18 mouse cellular contexts compared by ENCODE assay signal in genomic region chr4:67646090-67646489, GRCm38 (mm10).
DNase-seq lines count a peak whose midpoint lies in the region; ATAC-seq lines count a peak whose summit lies in the region.
"Had no signal": no experiment of that assay in that cellular context is flagged by ENCODE, and none has a peak within 500 bp of the region (broad histone marks: within the 10 kb centered on the region; RNA-seq: fewer than 3 reads in every experiment).

No protein-coding gene starts in this region.

- WGBS in midbrain, embryonic 16.5 days = 55% methylated on average over 2 of the region's 2 CpGs

- H3K9me3 ChIP-seq in midbrain, embryonic 16.5 days (replicated peaks; ENCODE audit: control insufficient read depth, low read length, poor library complexity, severe bottlenecking) = no peaks in the 10 kb centered on the region; the same call in 1 of the 2 replicates
- H3K9me3 ChIP-seq: embryonic facial prominence, embryonic 12.5 days; forebrain, embryonic 15.5 days; heart, embryonic 10.5 days; hindbrain, embryonic 13.5 days had no signal

- H3K4me2 ChIP-seq in midbrain, embryonic 16.5 days (ENCODE audit: low read length) = no peak overlapping the region
- H3K4me2 ChIP-seq: embryonic facial prominence, embryonic 12.5 days; forebrain, embryonic 15.5 days; hindbrain, embryonic 13.5 days had no signal

- H3K4me3 ChIP-seq in midbrain, embryonic 16.5 days (ENCODE audit: low read depth, low read length) = no peak overlapping the region
- H3K4me3 ChIP-seq: embryonic facial prominence, embryonic 12.5 days; forebrain, embryonic 15.5 days; heart, embryonic 10.5 days; hindbrain, embryonic 13.5 days had no signal

- H3K27ac ChIP-seq in midbrain, embryonic 16.5 days (ENCODE audit: low read length) = no peak overlapping the region
- H3K27ac ChIP-seq: embryonic facial prominence, embryonic 12.5 days; forebrain, embryonic 15.5 days; heart, embryonic 10.5 days; hindbrain, embryonic 13.5 days; hindbrain, postnatal 0 days had no signal

- DNase-seq in brain, adult 2 months (ENCODE audit: low read depth, low spot score) = peak; percentile 78
- peak; percentile 58 for DNase-seq in cerebellum, adult 11-12 months
- DNase-seq in cerebellum, adult 9-10 months = peak; percentile 75
- peak; percentile 41 to 50 for DNase-seq in cerebellum, postnatal 25 days
- no peak for DNase-seq in lung, postnatal 4 days
- DNase-seq in adrenal gland, postnatal 4 days (ENCODE audit: low spot score in 2 of 2) = no peak
- DNase-seq: adrenal gland, postnatal 14 days; gastrocnemius, postnatal 10 days; heart, adult 18-20 months; heart, postnatal 10 days; kidney, adult 11 months; kidney, adult 9 months had no signal

- H3K27me3 ChIP-seq in midbrain, embryonic 16.5 days (ENCODE audit: control insufficient read depth, insufficient read depth, low read depth, low read length) = no peaks in the 10 kb centered on the region
- H3K27me3 ChIP-seq: embryonic facial prominence, embryonic 12.5 days; forebrain, embryonic 15.5 days; hindbrain, embryonic 13.5 days had no signal

- no peaks in the 10 kb centered on the region for H3K36me3 ChIP-seq in midbrain, embryonic 16.5 days (ENCODE audit: control insufficient read depth, insufficient read depth, low read length)
- H3K36me3 ChIP-seq: embryonic facial prominence, embryonic 12.5 days; forebrain, embryonic 15.5 days; heart, embryonic 10.5 days; hindbrain, embryonic 13.5 days had no signal

- no peak overlapping the region for H3K9ac ChIP-seq in midbrain, embryonic 16.5 days (ENCODE audit: low read depth, low read length)
- H3K9ac ChIP-seq: embryonic facial prominence, embryonic 12.5 days; forebrain, embryonic 15.5 days; hindbrain, embryonic 13.5 days had no signal

- H3K4me1 ChIP-seq in midbrain, embryonic 16.5 days (ENCODE audit: control insufficient read depth, insufficient read depth, low read length) = no peaks in the 10 kb centered on the region
- H3K4me1 ChIP-seq: embryonic facial prominence, embryonic 12.5 days; forebrain, embryonic 15.5 days; heart, embryonic 10.5 days; hindbrain, embryonic 13.5 days had no signal

- no peak for ATAC-seq in midbrain, embryonic 16.5 days
- ATAC-seq: forebrain, embryonic 15.5 days; hindbrain, postnatal 0 days had no signal

Comparison
In these comparisons a context has a peak if more than half of its experiments do, and no peak if none do; other contexts are left out.
1. DNase-seq: peak in brain, adult 2 months (single experiment), cerebellum, adult 11-12 months (single experiment), cerebellum, adult 9-10 months (single experiment) and cerebellum, postnatal 25 days (2 of 2); none in lung, postnatal 4 days (0 of 2) and adrenal gland, postnatal 4 days (0 of 2).